Mouse (Mus musculus) bone marrow macrophage, adult 2 months (primary cell): ENCODE data around the gene Zfp142.

Experiments used
- CTCF ChIP-seq: IDR thresholded peaks from 2 replicates; pipeline ENCODE4 v1.5.1; 2012; ENCODE audit warnings: low read depth, mild to moderate bottlenecking, low read length, moderate library complexity
- POLR2A ChIP-seq: IDR thresholded peaks from 2 replicates; pipeline ENCODE4 v1.6.1; 2012; ENCODE audit warnings: mild to moderate bottlenecking, low read depth, low read length, borderline replicate concordance

DNA sequence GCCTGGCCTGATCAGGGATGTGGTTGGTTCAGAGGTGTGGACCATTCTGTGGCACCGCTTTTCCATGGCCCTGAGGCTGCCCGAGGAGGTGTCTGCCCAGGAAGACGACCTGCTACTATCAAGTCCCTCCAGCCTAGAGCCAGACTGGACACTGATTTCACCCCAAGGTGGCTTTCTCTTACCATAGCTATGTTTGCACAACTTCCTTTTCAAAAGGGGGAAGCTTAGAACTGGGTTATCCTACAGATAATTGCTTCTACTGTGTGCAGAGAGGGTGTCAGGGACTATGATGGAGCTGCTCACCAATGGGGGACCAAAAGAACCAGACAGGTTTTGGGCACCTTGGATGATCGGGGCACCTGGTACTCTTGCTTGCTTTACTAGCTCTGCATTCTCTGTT, 44.7 kb upstream of the Zfp142 start:
- TF ChIP-seq POLR2A (no peak), CTCF (no peak)
